Mouse (Mus musculus): ENCODE data around the gene Ndufa3. TPM values are rescaled to one million over a fixed set of nuclear protein-coding genes. Genes with fewer than 3 reads are reported as not detected.

The Ndufa3 gene
- polyA plus RNA-seq, 1 experiment from 2014 or later, result 703 TPM

DNA sequence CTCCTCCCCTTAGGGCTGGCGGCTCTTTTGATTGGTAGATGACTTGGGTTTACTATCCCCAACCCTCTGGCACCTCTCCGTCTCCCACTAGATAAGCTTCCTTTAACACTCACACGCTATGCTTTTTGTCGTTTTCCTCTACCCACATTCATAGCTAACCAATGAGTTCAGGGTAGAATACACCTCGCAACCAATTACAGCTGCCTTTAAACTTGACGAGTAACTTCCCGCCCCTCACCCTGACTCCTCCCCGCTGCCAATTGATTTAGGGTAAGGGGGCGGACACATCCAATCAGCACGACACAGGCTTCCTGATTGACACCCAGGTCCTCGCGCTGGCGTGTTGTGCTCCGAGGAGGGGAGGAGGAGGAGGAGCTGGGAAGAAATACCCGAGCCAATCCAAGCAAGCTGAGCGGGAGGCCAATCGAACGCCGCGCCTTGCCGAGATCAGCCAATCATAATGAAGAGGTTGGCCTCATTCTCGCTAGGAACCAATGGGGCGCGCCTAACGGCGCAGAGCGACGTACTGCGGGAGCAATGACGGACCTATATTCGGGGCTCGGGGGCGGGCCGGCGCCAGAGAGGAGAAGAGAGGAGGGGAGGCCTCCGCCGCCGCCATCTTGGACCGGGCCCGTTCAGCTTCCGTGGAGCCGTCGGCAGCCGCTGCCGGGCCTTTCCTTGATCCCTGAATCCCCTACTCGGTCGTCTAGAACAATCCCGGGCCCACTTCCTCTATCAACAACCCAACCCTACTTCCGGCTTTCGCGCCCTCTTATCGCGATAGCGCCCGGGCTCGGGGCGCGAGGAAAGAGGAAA lies 27.7 kb downstream of the Ndufa3 start, which contains the start of gene Cnot3:
Cnot3 (plus strand) TSS at position 597 of the 816 bp plus-strand sequence.
- H3K9ac ChIP-seq, result peak within 1 kb of the TSS; percentile 100
- H3K27ac ChIP-seq (replicated peaks), result peak within 1 kb of the TSS; percentile 98
- under 1% methylated on average over 55 of the region's 58 CpGs for WGBS
- peaks cover 45% of the 10 kb centered on the region for H3K36me3 ChIP-seq
- ATAC-seq (ENCODE audit: extremely low read depth, insufficient number of reproducible peaks, low FRiP score, low TSS enrichment), result peak; percentile 97
- H3K4me1 ChIP-seq, result peaks cover 44% of the 10 kb centered on the region
- peak within 1 kb of the TSS; percentile 99 for H3K4me3 ChIP-seq
- no peaks in the 10 kb centered on the region for H3K27me3 ChIP-seq (replicated peaks)
- peak within 1 kb of the TSS; percentile 88 for H3K4me2 ChIP-seq
- no peaks in the 10 kb centered on the region for H3K9me3 ChIP-seq

DNA sequence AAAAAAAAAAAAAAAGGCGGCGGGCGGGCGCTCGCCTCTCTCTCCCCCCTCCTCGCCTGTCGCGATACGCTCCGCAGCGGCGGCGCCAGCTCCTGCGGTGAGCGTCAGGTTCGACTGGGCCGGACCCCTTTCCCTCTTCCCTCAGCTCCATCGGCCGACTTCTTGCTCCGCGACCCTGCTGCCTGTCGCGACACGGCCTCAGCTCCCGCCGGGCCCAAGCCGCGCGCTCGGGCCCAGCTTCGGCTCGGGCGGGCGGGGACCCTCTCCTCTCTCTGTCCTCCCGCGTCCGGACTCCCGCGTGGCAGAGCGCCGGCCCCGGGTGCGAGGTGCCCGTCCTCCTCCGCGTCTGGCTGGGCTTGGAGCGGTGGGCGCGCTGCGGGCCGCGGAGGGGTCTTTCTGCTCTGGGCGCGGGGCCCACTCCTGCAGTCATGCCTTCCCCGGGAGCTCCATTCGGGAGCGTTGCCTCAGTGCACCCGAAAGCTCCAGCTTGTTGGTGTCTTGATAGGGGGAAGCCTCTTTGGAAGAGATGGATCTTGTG lies 28.4 kb downstream of the Ndufa3 start:
- under 1% methylated on average over 53 of the region's 58 CpGs for WGBS
- peak overlapping the region; percentile 100 for H3K9ac ChIP-seq
- H3K27me3 ChIP-seq (replicated peaks), result no peaks in the 10 kb centered on the region
- H3K4me1 ChIP-seq, result peaks cover 45% of the 10 kb centered on the region
- ATAC-seq (ENCODE audit: extremely low read depth, insufficient number of reproducible peaks, low FRiP score, low TSS enrichment), result peak; percentile 5; the same call in 1 of the 2 replicates
- peak overlapping the region; percentile 88 for H3K4me2 ChIP-seq
- H3K27ac ChIP-seq (replicated peaks), result peak overlapping the region; percentile 98
- no peaks in the 10 kb centered on the region for H3K9me3 ChIP-seq
- H3K4me3 ChIP-seq, result peak overlapping the region; percentile 99
- H3K36me3 ChIP-seq, result peaks cover 45% of the 10 kb centered on the region

DNA sequence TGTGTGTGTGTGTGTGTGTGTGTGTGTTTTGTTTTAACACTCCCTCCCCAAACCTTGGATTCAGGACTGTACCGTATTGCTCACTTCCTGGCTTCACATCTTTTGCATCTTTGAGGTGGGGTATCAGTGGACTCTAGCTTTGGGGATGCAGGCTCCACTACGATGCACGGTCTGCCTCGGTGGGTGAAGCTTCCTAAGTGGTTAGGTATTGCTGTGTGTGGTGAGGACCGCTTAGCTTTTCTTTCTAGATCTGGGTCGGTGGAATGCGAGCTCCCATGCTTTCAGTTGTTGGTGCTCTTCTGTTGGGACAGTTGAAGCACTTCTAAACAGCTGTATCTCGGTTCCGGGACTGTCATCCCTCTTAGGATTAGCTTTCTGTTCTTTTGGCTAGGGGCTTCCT lies 29.0 kb downstream of the Ndufa3 start:
- H3K27me3 ChIP-seq (replicated peaks), result no peaks in the 10 kb centered on the region
- H3K4me1 ChIP-seq, result peaks cover 45% of the 10 kb centered on the region
- peak overlapping the region; percentile 100 for H3K9ac ChIP-seq
- H3K9me3 ChIP-seq, result no peaks in the 10 kb centered on the region
- peak overlapping the region; percentile 98 for H3K27ac ChIP-seq (replicated peaks)
- no peak for ATAC-seq (ENCODE audit: extremely low read depth, insufficient number of reproducible peaks, low FRiP score, low TSS enrichment)
- 14% methylated on average over 9 of the region's 9 CpGs for WGBS
- peak overlapping the region; percentile 99 for H3K4me3 ChIP-seq
- peaks cover 45% of the 10 kb centered on the region for H3K36me3 ChIP-seq
- H3K4me2 ChIP-seq, result peak overlapping the region; percentile 88

DNA sequence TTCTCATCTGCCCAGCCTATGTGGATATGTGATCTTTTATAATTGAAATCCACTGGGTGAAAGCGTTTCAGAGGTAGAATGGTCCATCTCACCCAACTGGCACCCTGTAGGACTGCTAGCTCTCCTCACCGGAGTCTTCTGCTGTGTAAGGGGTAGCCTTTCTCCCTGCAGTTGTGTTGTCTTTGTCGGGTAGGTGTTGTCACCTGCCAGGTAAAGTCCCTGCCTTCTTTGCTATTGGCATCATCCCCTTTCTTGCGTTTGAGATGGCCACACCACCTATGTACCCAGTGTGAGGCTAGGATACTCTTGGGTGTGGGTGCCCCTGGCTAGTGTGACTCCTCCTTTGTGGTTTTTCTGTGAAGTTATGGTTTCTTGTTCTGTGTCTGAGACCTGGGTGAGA lies 29.5 kb downstream of the Ndufa3 start:
- H3K27me3 ChIP-seq (replicated peaks), result no peaks in the 10 kb centered on the region
- no peaks in the 10 kb centered on the region for H3K9me3 ChIP-seq
- 56% methylated on average over 4 of the region's 4 CpGs for WGBS
- H3K4me3 ChIP-seq, result peak overlapping the region; percentile 99
- peak overlapping the region; percentile 88 for H3K4me2 ChIP-seq
- no peak for ATAC-seq (ENCODE audit: extremely low read depth, insufficient number of reproducible peaks, low FRiP score, low TSS enrichment)
- peaks cover 45% of the 10 kb centered on the region for H3K36me3 ChIP-seq
- peak overlapping the region; percentile 100 for H3K9ac ChIP-seq
- peaks cover 45% of the 10 kb centered on the region for H3K4me1 ChIP-seq
- no peak overlapping the region for H3K27ac ChIP-seq (replicated peaks)

DNA sequence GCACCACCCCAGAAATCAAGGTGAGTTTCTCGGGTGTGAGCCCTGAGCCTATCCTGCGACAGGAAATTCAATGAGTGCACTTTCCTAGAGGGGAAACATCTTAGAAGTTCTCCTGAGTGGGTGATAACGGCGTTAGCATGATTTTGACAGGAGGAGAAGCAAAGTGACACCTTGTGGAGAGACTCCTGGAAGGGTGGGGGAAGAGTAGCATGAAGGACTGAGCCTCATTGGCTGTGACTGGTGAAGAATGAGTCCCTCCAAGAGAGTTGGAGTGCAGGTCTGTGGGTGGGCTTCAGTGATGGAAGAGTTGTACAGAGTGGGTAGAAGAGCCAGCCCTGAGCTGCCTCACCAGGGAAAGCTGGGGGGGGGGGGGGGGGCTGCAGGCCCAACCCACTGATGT lies 39.8 kb downstream of the Ndufa3 start:
- Histone ChIP-seq H3K4me2 (no peak overlapping the region), H3K4me3 (no peak overlapping the region), H3K27me3 (replicated peaks) (no peaks in the 10 kb centered on the region), H3K9me3 (no peaks in the 10 kb centered on the region), H3K36me3 (peaks cover 100% of the 10 kb centered on the region), H3K27ac (replicated peaks) (no peak overlapping the region), H3K9ac (no peak overlapping the region), H3K4me1 (no peaks in the 10 kb centered on the region)
- no peak for ATAC-seq (ENCODE audit: extremely low read depth, insufficient number of reproducible peaks, low FRiP score, low TSS enrichment)
- WGBS, result 73% methylated on average over 4 of the region's 4 CpGs

- 94% methylated on average over 14 of the region's 14 CpGs for WGBS
- Histone ChIP-seq H3K9ac (no peak overlapping the region), H3K4me3 (no peak overlapping the region), H3K4me1 (peaks cover 7% of the 10 kb centered on the region), H3K36me3 (peaks cover 100% of the 10 kb centered on the region), H3K4me2 (no peak overlapping the region), H3K9me3 (no peaks in the 10 kb centered on the region), H3K27ac (replicated peaks) (no peak overlapping the region), H3K27me3 (replicated peaks) (no peaks in the 10 kb centered on the region)
- ATAC-seq (ENCODE audit: extremely low read depth, insufficient number of reproducible peaks, low FRiP score, low TSS enrichment), result no peak
Measured at GRCm38 (mm10) chr7:3658578-3658977, 41.4 kb downstream of the Ndufa3 start.

DNA sequence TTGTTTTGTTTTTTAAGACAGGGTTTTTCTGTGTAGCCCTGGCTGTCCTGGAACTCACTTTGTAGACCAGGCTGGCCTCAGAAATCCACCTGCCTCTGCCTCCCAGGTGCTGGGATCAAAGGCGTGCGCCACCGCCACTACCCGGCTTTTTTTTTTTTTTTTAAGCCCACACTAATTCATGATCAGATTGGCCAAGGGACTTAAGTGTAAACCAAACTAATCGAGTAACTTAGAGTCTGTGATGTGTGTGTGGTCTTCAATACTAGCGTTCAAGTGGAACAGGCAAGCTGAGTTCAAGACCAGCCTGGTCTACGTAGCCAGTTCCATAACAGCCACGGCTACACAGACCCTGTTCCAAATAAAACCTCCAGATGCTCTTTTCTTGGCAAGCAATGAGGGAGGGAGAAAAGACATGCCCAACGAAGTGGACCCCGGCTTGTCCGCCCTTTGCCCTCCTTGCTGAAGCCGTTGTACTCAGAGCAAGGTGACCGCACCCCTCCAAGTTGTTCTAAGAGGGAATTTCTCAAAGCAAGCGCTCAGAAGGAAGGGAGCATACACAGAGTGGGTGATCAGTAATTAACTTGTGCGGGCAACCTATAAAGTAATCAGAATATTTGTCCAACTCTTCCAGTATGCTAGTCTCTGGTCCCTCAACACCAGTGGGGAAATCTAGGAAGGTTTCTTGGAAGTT lies 47.5 kb downstream of the Ndufa3 start:
- Histone ChIP-seq H3K4me3 (peak overlapping the region; percentile 79), H3K4me2 (peak overlapping the region; percentile 75), H3K27me3 (replicated peaks) (no peaks in the 10 kb centered on the region), H3K9me3 (no peaks in the 10 kb centered on the region), H3K27ac (replicated peaks) (peak overlapping the region; percentile 95), H3K9ac (peak overlapping the region; percentile 94), H3K4me1 (peaks cover 38% of the 10 kb centered on the region), H3K36me3 (peaks cover 42% of the 10 kb centered on the region)
- 30% methylated on average over 15 of the region's 15 CpGs for WGBS
- no peak; the same call in 1 of the 2 replicates for ATAC-seq (ENCODE audit: extremely low read depth, insufficient number of reproducible peaks, low FRiP score, low TSS enrichment)

DNA sequence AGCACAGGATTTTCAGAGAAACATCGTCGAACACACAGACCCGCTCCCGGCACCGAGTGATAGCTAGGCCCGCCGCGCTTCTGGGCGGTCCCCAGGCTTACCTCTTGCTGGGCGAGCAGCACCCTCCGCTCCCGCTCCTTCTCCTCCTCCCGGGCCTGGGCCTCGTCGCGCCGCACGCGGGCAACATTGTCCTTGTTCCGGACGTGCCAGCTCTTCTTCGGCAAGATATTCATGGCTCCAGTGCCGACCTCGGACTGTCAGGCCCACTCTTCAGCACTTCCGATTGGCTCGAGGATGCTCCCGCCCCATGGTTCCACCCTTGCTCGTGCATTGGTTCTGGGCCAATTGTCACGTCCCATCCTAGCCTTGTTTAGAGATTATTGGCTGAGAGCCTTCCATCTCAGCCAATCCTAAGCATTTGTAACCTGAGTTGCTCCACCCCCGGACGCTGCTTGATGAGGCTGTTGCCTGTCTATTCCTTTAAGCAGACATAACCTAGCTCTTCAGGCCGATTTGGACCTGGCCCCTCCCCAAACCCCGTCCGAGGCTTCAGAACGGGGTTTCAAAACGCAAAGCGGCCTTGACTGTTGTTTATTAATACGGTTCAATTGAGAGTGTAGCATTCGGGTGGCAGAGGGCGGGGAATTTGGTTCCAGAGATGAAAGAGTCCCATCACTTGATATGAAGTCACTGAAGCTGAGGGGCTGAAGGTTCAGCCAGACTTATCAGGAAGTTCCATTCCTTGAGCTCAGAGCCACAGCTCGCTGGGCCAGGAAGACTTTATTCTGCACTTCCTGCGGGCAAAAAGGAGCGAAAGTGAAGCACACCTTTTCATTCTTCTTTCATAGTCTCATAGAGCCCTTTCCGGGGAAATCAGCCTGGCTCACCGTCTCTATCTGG lies 48.3 kb downstream of the Ndufa3 start, which contains the start of gene Leng1:
Leng1 (minus strand) TSS at position 626 of the 900 bp plus-strand sequence.
- H3K36me3 ChIP-seq, result peaks cover 34% of the 10 kb centered on the region
- no peaks in the 10 kb centered on the region for H3K9me3 ChIP-seq
- H3K4me3 ChIP-seq, result peak within 1 kb of the TSS; percentile 79
- H3K4me1 ChIP-seq, result peaks cover 38% of the 10 kb centered on the region
- no peaks in the 10 kb centered on the region for H3K27me3 ChIP-seq (replicated peaks)
- H3K4me2 ChIP-seq, result peak within 1 kb of the TSS; percentile 75
- peak within 1 kb of the TSS; percentile 94 for H3K9ac ChIP-seq
- 3% methylated on average over 45 of the region's 45 CpGs for WGBS
- peak within 1 kb of the TSS; percentile 95 for H3K27ac ChIP-seq (replicated peaks)
- peak; percentile 95 for ATAC-seq (ENCODE audit: extremely low read depth, insufficient number of reproducible peaks, low FRiP score, low TSS enrichment)

GRCm38 (mm10) chr7:3666921-3667391 lies 49.8 kb downstream of the Ndufa3 start:
- H3K4me3 ChIP-seq, result peak overlapping the region; percentile 42
- 4% methylated on average over 14 of the region's 14 CpGs for WGBS
- peaks cover 38% of the 10 kb centered on the region for H3K4me1 ChIP-seq
- H3K9me3 ChIP-seq, result no peaks in the 10 kb centered on the region
- ATAC-seq (ENCODE audit: extremely low read depth, insufficient number of reproducible peaks, low FRiP score, low TSS enrichment), result no peak
- H3K27me3 ChIP-seq (replicated peaks), result no peaks in the 10 kb centered on the region
- peaks cover 19% of the 10 kb centered on the region for H3K36me3 ChIP-seq
- peak overlapping the region; percentile 75 for H3K4me2 ChIP-seq
- peak overlapping the region; percentile 54 for H3K27ac ChIP-seq (replicated peaks)
- peak overlapping the region; percentile 69 for H3K9ac ChIP-seq
